Mouse (Mus musculus) kidney, adult 9 months (tissue): ENCODE measurements around the gene Exosc5.

Source experiments
- DNase-seq: peaks from one replicate; pipeline ENCODE4 v3.0.0; 2022

Gene Exosc5

DNA sequence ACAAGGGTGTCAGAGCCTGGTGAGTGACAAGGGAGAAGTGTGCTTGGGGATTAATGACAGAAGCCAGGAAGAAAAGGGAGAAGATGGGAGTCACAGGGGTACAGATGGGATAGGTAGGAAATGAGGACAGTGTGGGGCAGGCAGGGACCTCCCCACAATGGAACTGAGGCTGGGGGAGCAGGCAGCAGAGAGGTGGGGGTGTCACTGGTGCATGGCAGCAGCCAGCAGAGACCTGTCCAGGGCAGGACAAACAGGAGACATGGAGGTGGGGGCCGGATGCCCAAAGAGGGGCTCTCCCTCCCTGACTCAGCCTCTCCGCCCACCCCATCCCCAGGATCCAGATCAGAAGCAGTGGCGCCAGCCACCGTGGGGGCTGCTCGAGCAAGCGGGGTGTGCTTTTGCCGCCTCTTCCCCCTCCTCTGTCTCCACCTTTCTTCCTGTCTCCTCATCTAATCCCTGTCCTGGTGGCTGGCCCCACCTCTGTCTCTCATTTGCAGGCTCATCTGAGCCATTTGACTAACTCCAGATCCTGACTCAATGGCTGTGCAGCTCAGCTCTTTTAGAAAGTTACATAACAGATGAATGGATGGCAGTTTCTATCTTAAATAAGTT is 51.7 kb downstream of the Exosc5 start:
- DNase-seq: no peak

DNA sequence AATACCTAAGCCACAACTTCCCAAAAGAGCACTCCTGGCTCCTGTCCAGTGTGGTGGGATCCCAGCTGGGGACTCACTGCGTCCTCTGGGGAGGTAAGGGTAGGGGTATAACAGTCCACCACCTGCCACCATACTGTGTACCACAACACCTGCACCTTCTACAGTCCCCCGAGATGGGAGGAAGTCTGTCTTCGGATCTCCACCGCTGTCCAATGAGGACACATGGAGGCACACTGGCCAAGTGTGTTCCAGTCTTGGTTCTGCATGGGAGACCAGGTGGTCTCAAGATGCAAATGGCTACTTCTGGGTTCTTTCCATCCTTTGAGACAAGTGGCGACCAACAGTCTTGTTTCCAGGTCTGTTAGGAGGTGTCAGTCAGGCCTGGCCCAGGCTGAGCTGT is 52.2 kb downstream of the Exosc5 start:
- DNase-seq: no peak

GRCm38 (mm10) chr7:25711731-25712197 is 52.8 kb downstream of the Exosc5 start:
- DNase-seq: no peak

DNA sequence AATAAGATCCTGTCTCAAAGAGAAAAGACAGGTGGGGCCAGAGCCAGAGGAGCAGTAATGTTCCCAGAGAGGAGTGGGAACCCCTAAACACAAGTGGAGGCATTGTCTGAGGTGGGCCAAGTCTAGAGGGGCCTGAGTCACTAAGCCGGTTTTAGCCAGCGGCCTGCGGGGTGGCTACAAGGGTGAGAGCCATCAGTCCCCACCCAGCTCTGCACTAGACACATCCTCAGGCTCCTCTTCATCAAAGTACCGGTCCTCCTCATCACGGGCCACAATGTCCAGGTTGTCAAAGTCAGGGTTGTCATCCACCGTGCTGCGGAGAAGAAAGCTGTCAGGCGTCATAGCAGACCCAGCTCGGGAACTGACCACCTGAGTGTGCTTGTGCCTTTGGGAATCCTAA is 53.8 kb downstream of the Exosc5 start:
- DNase-seq: no peak

DNA sequence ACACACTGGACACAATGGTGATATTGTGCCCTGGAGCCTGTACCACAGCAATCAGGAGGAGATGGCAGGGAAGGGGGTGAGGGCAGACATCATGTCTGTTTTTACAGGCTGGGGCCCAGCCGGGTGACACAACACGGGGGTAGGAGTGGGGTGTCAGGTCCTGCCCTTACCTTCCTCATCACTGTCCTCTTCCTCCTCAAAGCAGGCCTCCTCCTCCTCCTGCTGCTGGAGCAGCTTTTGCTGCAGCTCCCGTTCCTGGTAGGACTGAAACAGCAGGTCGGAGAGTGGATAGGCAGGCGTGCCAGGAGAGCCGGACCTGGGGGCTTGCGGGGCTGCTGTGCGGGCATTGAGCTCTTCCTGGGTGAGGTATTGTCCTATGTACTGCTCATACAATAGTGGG is 55.6 kb downstream of the Exosc5 start:
- DNase-seq: no peak

GRCm38 (mm10) chr7:25715731-25716271 is 56.8 kb downstream of the Exosc5 start:
- DNase-seq: no peak

- DNase-seq: no peak
Observed at GRCm38 (mm10) chr7:25717478-25717877, 58.5 kb downstream of the Exosc5 start.

GRCm38 (mm10) chr7:25718788-25719417 is 59.9 kb downstream of the Exosc5 start, which contains the start of gene Ccdc97:
Gene Ccdc97 (minus strand): TSS chr7:25719088.
- DNase-seq: peak; percentile 97

- DNase-seq: peak; percentile 86
Observed at GRCm38 (mm10) chr7:25719761-25720610, 61.0 kb downstream of the Exosc5 start.

DNA sequence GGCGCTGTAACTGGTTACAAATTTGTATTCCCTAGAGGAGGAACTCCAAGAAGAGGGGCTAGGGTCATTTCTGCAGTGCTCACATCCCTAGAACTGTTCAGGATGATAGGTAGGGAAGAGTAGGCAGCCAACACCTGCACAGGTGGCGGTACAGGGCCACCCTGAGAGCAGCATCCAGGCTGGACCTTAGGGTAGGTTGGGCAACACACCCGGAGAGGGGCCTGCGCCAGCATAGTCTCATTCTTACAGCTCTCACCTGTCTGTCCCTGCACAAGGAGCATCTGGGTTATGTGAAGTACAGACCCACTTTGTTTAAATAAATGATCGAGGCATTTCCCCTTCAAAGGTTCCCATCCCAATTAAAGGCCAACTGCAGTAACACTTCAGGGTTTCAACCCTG is 61.8 kb downstream of the Exosc5 start:
- DNase-seq: no peak
